Mouse (Mus musculus) frontal cortex, postnatal 36 days (tissue): Measurements from ENCODE around the gene Ropn1l.

Experiments used
- DNase-seq, 2 experiments: peaks; one replicate each; pipeline ENCODE4 v3.0.0; 2022; ENCODE audit warnings: low spot score in 2 of 2

The Ropn1l gene

GRCm38 (mm10) chr15:31447121-31447520 is 6.4 kb downstream of the Ropn1l start:
- DNase-seq = peak in 1 of 2 experiments; percentile 75

- DNase-seq = no peak
These were observed 10.8 kb downstream of the Ropn1l start for GRCm38 (mm10) chr15:31442698-31443097.

- DNase-seq = no peak
These were observed 11.5 kb downstream of the Ropn1l start for GRCm38 (mm10) chr15:31441996-31442395.

- DNase-seq = no peak
These were observed 16.7 kb downstream of the Ropn1l start for GRCm38 (mm10) chr15:31436811-31437210.

- no peak for DNase-seq
These were observed 17.5 kb downstream of the Ropn1l start for GRCm38 (mm10) chr15:31436083-31436482.

GRCm38 (mm10) chr15:31433768-31434167 is 19.8 kb downstream of the Ropn1l start:
- DNase-seq = no peak

GRCm38 (mm10) chr15:31431847-31432246 is 21.7 kb downstream of the Ropn1l start:
- DNase-seq = no peak

GRCm38 (mm10) chr15:31430014-31430413 is 23.5 kb downstream of the Ropn1l start:
- no peak for DNase-seq

GRCm38 (mm10) chr15:31429429-31429828 is 24.1 kb downstream of the Ropn1l start:
- DNase-seq = no peak

GRCm38 (mm10) chr15:31428571-31428970 is 25.0 kb downstream of the Ropn1l start:
- peak; percentile 69 to 88 for DNase-seq

GRCm38 (mm10) chr15:31427390-31427789 is 26.1 kb downstream of the Ropn1l start:
- DNase-seq = no peak

- no peak for DNase-seq
These were observed 27.4 kb downstream of the Ropn1l start for GRCm38 (mm10) chr15:31426066-31426706.

GRCm38 (mm10) chr15:31422649-31423369 is 30.7 kb downstream of the Ropn1l start:
- peak; percentile 38 to 55 for DNase-seq

- no peak for DNase-seq
These were observed 34.5 kb downstream of the Ropn1l start for GRCm38 (mm10) chr15:31419037-31419436.

- no peak for DNase-seq
These were observed 34.9 kb downstream of the Ropn1l start for GRCm38 (mm10) chr15:31418686-31419024.

- DNase-seq = peak; percentile 77 to 86
These were observed 35.5 kb downstream of the Ropn1l start for GRCm38 (mm10) chr15:31417796-31418685.

- no peak for DNase-seq
These were observed 36.1 kb downstream of the Ropn1l start for GRCm38 (mm10) chr15:31417409-31417795.

- no peak for DNase-seq
These were observed 38.4 kb downstream of the Ropn1l start for GRCm38 (mm10) chr15:31415181-31415580.

GRCm38 (mm10) chr15:31414179-31414898 is 39.2 kb downstream of the Ropn1l start:
- no peak for DNase-seq

GRCm38 (mm10) chr15:31413662-31414061 is 39.9 kb downstream of the Ropn1l start:
- DNase-seq = no peak

GRCm38 (mm10) chr15:31412933-31413332 is 40.6 kb downstream of the Ropn1l start:
- DNase-seq = no peak

- no peak for DNase-seq
These were observed 41.1 kb downstream of the Ropn1l start for GRCm38 (mm10) chr15:31412436-31412835.
